Mouse (Mus musculus): ENCODE data around the gene Slc6a16.

- TF ChIP-seq CTCF (IDR thresholded peaks at IDR 0.05; ENCODE audit: low read depth, low read length): no peak
- no peak for TF ChIP-seq GATA1 (IDR thresholded peaks at IDR 0.05; ENCODE audit: borderline replicate concordance, low read length)
- TF ChIP-seq POLR2AphosphoS5 (IDR thresholded peaks at IDR 0.05; ENCODE audit: insufficient replicate concordance, low read depth, low read length): no peak
- no peak for TF ChIP-seq TAL1 (conservative IDR thresholded peaks at IDR 0.05; ENCODE audit: low read depth, low read length)
- no peak for TF ChIP-seq GATA2 (IDR thresholded peaks at IDR 0.05; ENCODE audit: borderline replicate concordance, low read depth, low read length)
Observed at GRCm38 (mm10) chr7:45221680-45222079, 19.2 kb upstream of the Slc6a16 start.

All from G1E (cell line).